Mouse (Mus musculus) thymus, postnatal 36 days (tissue): ENCODE data around the gene Mapk8ip1.
"Not testable (repeated sequence)": the region's sequence is repeated elsewhere in the genome, so short reads cannot be mapped to it uniquely, and the experiment has no call there.

Source experiments
- DNase-seq, 2 experiments: peaks; one replicate each; pipeline ENCODE4 v3.0.0; 2022; ENCODE audit warnings: mixed read lengths in 2 of 2

Mapk8ip1 gene

GRCm38 (mm10) chr2:92424462-92425308, 23.6 kb upstream of the Mapk8ip1 start:
- DNase-seq, result no peak

GRCm38 (mm10) chr2:92423702-92424461, 22.8 kb upstream of the Mapk8ip1 start:
- no peak for DNase-seq

- no peak for DNase-seq
These were observed 22.1 kb upstream of the Mapk8ip1 start for GRCm38 (mm10) chr2:92423156-92423555.

- no peak for DNase-seq
These were observed 21.5 kb upstream of the Mapk8ip1 start for GRCm38 (mm10) chr2:92422388-92423135.

GRCm38 (mm10) chr2:92421723-92422387, 20.8 kb upstream of the Mapk8ip1 start:
- DNase-seq, result no peak

- DNase-seq, result no peak
These were observed 10.6 kb upstream of the Mapk8ip1 start for GRCm38 (mm10) chr2:92411705-92412104.

- no peak for DNase-seq
These were observed 7.4 kb upstream of the Mapk8ip1 start for GRCm38 (mm10) chr2:92408309-92409045.

GRCm38 (mm10) chr2:92405687-92406086, 4.6 kb upstream of the Mapk8ip1 start:
- no peak for DNase-seq

GRCm38 (mm10) chr2:92404737-92405136, 3.7 kb upstream of the Mapk8ip1 start:
- DNase-seq, result no peak

GRCm38 (mm10) chr2:92403776-92404319, 2.8 kb upstream of the Mapk8ip1 start:
- DNase-seq, result no peak

- DNase-seq, result no peak
These were observed 1.7 kb upstream of the Mapk8ip1 start for GRCm38 (mm10) chr2:92402591-92403326.

GRCm38 (mm10) chr2:92400682-92401081, 381 bp downstream of the Mapk8ip1 start:
- no peak for DNase-seq

GRCm38 (mm10) chr2:92399877-92400276, 1.2 kb downstream of the Mapk8ip1 start:
- DNase-seq, result not testable (repeated sequence)

GRCm38 (mm10) chr2:92397436-92397835, 3.6 kb downstream of the Mapk8ip1 start:
- DNase-seq, result no peak

- DNase-seq, result no peak
These were observed 5.5 kb downstream of the Mapk8ip1 start for GRCm38 (mm10) chr2:92395535-92395934.

- DNase-seq, result no peak
These were observed 8.5 kb downstream of the Mapk8ip1 start for GRCm38 (mm10) chr2:92392318-92393264.

- no peak for DNase-seq
These were observed 9.3 kb downstream of the Mapk8ip1 start for GRCm38 (mm10) chr2:92391703-92392317.

GRCm38 (mm10) chr2:92391116-92391515, 9.9 kb downstream of the Mapk8ip1 start:
- no peak for DNase-seq
